Mouse (Mus musculus): ENCODE results near the gene Gm4778.

- TF ChIP-seq POLR2A (IDR thresholded peaks at IDR 0.05; ENCODE audit: extremely low read depth, insufficient read depth, low read length) (no peak), CTCF (IDR thresholded peaks at IDR 0.05; ENCODE audit: extremely low read depth, insufficient read depth, low read length) (no peak)
These were observed 12.2 kb downstream of the Gm4778 start for GRCm38 (mm10) chr3:94275991-94276390.

All from cortical plate, adult 2 months (tissue).